Mouse (Mus musculus): ENCODE results near the gene Nupl1.

DNA sequence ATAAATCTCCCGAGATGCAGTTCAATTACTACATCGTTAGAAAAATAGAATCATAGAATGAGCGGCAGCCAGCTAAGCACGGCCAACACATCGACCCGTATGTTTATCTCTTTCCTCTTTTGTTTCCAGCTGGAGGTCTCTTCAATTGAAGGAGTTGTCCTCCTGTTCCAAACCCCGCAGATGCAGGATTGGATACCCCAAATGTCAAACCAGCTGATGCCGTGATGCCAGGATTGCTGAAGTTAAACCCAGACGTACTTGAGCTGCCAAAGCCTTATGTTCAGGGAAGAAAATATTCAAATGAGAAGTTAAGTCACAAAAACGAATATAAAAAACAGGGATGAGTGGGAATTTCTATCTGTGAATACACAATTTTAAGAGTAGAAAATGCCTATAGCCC is 31.3 kb downstream of the Nupl1 start:
- TF ChIP-seq CTCF (conservative IDR thresholded peaks at IDR 0.05; ENCODE audit: insufficient read depth, insufficient read length, low read depth, low read length) = no peak
- TF ChIP-seq POLR2A (IDR thresholded peaks at IDR 0.05; ENCODE audit: low read depth, low read length) = no peak
